Mouse (Mus musculus) fibroblast of lung, adult 2 months (primary cell): ENCODE data around the gene Ccl6.

ENCODE experiments used
- DNase-seq: peaks from one replicate; pipeline ENCODE4 v3.0.0-alpha.2; 2011; ENCODE audit warnings: low read depth

Gene Ccl6

GRCm38 (mm10) chr11:83592853-83593252 is at the start of gene Ccl6:
TSS of gene Ccl6 (minus strand) at chr11:83593087.
- no peak for DNase-seq

GRCm38 (mm10) chr11:83641216-83641615 is 48.3 kb upstream of the Ccl6 start:
- no peak for DNase-seq

DNA sequence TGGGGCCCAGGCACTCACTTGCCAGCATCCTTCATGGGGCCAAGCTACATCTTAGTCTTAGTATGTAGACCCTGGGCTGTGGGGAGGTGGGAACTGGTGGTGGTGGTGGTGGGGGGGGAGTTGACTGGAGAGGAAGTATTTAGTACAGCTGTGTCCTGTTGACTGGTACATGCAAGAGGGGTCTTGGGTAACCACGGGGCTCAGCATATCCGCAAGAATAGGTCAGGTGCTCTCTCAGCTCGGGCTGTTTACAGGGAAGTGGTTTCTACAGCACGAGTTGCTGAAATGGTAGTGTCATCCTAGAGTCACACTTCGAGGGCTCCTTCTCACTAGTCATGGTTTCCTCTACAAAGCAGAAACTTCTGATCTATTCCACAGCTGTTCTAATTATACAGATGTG is 47.3 kb upstream of the Ccl6 start:
- no peak for DNase-seq

DNA sequence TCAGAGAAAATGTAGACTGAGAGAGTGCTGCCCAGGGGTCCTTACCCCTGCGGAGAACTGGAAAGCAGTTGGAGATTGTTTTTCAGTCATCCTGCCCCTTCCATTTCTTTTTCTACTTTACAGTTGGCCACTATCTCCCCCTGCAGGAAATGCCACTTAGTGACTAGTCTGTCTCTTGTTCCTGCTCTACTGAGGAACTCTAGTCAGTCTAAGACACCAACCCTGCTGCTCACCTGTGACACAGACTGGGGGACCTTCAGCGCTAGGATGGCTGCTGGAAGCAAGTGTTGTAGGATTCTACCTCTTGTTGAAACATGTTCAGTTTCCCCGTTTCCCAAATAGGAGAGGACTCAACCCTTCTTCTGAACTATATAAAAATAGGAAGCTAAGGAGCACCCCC is 46.6 kb upstream of the Ccl6 start:
- DNase-seq: no peak

DNA sequence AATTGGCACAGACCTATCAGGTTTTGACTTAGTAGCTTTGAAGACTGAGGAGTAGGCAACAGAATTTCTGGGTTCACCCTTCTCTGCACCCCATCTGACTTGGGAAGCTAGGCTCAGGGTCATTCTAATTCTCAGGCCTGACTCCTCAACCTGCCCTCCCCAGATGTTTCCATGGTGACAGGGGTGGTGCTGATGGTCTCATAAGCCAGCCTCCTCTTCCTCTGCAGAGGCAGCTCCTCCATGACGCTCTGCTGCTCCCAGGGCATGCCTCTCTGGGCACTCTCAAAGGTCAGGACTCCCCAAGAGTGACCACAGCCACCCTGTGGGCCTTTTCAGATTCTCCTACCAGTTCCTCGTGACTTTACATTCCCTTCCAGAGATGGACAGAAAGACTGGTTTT is 46.0 kb upstream of the Ccl6 start:
- DNase-seq: no peak

DNA sequence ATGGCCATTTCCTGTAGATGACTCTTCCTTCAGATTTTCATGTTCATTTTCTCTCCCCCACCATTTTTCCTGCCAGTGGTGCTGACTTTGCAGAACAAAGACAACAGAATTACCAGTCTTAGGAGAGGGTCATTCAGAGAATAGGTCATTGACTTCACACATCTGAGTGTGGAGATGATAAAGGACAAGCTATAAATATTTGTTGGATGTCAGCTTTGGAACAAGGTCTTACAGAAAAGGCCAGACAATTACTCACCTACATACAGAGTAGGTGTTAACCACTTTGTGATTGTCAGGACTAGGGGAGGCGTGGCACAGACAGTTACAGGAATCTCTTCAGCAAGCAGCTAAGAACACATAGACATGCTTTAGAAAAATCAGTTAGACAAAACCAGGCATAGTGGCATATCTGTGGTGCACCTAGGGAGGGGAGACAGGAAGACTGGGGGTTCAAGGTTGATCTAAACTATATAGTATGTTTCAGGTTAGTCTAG is 43.9 kb upstream of the Ccl6 start:
- no peak for DNase-seq

DNA sequence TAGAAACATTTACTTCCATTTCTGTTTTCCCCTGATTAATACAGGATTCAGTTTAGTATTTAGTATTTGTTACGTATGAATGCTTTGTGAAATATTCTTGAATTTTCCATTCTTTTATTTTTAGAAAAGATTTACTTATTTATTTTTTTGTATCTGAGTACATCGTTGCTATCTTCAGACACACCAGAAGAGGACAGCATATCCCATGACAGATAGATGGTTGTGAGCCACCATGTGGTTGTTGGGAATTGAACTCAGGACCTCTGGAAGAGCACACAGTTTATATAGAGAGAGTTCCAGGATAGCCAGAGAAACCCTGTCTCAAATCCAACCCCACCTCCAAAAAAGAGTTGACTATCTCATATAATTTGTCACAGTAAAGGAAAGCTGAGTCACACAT is 42.0 kb upstream of the Ccl6 start:
- DNase-seq: no peak

- no peak for DNase-seq
Measured at GRCm38 (mm10) chr11:83634425-83634824, 41.5 kb upstream of the Ccl6 start.

GRCm38 (mm10) chr11:83632744-83633143 is 39.9 kb upstream of the Ccl6 start:
- no peak for DNase-seq

DNA sequence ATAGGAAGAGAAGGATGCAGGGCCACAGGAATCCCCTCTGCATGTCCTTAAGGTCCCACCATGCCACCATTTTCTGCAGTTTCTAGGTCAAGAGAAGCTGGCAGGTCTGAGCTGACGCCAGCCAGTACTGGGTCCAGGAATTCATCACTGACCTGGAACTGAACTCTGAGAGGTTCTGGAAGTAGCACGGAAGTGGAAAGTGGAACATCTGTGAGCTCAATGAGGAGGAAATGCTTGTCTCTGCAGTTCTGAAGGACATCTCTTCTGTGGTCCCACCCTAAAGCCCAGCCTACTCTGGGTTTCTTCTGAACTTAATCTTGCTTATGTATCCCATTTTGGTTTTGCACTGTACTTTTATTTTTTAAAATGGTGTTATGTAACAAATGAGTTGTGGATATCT is 38.2 kb upstream of the Ccl6 start:
- DNase-seq: no peak

DNA sequence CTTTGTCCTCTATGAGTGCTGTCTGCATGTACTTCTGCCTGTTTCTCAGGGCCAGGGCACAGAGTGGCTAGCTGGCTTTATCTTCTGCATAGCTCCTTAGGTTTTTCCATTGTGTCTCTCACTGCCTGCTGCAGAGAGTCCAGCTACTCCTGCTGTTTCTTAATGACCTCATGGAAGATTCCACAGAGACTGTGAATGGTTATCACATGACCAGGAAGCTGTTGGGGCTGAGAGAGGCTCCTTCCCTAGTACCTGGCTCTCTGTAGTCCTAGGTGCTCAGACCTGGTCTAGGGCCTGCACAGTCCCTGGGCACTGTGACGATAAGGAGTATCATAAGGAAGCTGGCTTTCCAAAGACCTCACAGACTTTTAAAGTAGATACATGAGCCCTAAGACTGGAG is 37.7 kb upstream of the Ccl6 start:
- DNase-seq: no peak

DNA sequence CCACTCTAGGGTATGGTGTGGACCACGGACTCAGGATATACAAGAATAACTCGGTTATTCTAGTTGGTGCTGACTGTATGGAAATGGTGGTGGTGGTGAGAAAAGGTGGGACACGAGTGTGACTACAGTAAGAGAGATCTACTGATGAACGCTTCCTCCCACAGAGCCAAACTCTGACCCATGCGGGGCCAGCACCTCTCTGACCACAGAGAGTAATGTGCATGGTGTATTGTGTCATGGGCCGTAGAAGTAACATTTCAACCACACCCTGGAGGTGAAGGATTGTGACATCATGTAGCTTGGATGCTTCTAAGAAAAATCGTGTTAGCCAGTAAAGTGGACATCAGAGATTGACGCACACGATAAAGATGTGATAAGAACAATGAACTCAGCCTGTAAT is 35.9 kb upstream of the Ccl6 start:
- no peak for DNase-seq

- no peak for DNase-seq
Measured at GRCm38 (mm10) chr11:83623586-83623985, 30.7 kb upstream of the Ccl6 start.

GRCm38 (mm10) chr11:83619037-83619436 is 26.1 kb upstream of the Ccl6 start:
- DNase-seq: no peak

GRCm38 (mm10) chr11:83618238-83618637 is 25.4 kb upstream of the Ccl6 start:
- no peak for DNase-seq

DNA sequence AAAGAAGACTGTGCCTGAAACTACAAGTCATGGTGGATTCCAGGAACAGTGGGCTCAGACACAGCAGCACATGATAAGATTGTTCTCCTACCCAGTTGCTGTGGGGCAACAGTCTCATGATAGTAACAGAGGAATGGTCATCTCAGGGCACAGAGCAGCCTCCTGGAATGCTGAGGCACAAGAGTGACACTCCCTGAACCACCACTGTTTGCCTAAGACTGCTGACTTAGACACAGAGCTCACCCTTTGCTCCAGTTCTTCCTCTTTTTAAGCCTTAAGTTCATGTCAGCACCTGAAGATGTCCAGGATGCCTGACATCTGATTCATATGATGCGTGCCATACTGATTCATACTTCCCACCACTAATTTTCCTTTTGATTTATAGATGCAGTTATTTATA is 23.7 kb upstream of the Ccl6 start:
- DNase-seq: no peak

GRCm38 (mm10) chr11:83610900-83611299 is 18.0 kb upstream of the Ccl6 start:
- DNase-seq: no peak

DNA sequence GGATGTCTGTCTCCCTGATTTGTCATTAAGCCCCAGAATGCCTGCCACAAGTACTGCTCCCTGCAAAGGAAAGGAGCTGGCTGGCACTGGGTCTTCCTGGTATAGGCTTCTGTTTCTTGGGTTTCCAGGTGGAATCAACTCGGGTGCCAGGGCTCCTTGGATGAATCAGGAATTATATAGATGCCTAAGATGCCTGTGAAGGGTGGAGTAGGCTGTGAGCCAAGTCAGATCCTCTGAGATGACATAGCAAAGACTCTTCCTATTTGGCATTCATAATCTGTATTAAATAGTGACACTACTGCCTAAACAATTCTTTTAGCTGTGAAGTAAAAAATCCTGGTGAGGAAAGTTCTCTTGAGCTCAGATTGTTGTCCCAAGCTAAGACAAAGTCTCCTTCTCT is 13.5 kb upstream of the Ccl6 start:
- DNase-seq: no peak

- DNase-seq: no peak
Measured at GRCm38 (mm10) chr11:83605535-83605934, 12.6 kb upstream of the Ccl6 start.

GRCm38 (mm10) chr11:83604698-83605097 is 11.8 kb upstream of the Ccl6 start:
- DNase-seq: no peak

DNA sequence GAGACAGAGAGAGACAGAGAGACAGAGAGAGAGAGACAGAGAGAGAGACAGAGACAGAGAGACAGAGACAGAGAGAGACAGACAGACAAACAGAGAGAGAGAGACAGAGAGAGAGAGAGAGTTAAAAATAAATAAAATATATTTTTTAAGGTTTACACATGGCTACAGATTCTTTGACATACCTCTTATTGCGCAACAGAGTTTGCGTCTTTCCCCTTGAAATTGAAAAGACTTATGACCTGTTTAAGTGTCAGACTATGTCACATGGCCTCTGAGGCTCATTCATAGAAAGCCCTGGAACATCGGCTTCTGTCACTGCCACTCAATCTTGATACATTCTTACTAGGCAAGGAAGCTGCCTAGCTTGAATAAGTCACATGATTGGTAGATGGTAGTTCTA is 10.5 kb upstream of the Ccl6 start:
- DNase-seq: no peak

DNA sequence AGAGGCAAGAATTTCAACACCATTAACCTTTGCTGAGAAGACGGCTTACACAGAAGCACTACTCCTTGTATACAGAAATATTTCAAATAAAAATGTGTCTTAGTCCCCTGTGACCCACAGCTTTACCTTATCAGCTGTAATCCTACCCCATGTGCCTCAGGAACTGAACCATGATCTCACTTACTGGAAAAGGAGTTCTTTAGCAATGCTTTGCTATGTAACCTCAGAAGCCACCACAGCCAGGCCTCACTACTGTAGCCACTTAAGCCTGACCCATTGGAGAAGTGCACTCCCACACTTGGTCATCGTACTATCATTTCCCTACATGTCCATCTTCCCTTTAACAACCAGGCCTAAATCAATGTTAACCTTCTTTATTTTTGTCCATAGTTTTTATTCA is 7.7 kb upstream of the Ccl6 start:
- no peak for DNase-seq

GRCm38 (mm10) chr11:83598991-83599390 is 6.1 kb upstream of the Ccl6 start:
- DNase-seq: no peak

- no peak for DNase-seq
Measured at GRCm38 (mm10) chr11:83598207-83598837, 5.4 kb upstream of the Ccl6 start.

- no peak for DNase-seq
Measured at GRCm38 (mm10) chr11:83597796-83598195, 4.9 kb upstream of the Ccl6 start.
